Mouse (Mus musculus): Measurements from ENCODE around the gene Arhgap18.

Arhgap18 gene

DNA sequence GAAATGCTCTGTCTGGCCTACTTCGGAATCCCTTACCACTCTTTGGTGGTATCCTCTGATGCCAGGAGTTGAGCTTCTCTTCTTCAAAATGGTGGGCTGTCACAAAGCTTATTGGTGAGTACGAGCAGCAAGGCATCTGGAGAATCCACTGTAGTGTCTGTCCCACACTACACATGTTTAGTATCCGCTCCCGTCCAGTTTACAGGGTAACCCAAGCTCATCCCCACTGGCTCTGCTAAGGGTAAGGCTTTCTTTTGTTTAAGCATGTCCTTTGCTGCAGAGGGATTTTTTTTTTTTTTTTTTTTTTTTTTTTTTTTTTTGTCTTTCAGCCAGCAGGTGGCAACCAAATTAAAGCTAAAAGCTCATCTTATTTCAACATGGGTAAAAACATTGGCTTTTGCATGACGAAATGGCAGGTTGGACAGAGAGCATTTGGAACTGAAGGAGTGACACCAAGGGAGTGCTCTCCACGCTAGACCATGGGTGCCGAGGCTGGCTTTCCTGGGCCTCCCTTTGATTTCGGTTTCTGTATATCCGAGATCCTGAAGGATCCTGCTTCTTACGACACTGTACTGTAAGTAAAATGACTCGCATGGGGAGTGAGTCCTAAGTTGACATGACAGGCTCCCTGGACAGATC, at the start of gene Arhgap18:
Gene Arhgap18 (plus strand): TSS at position 493 of the 639 bp plus-strand sequence.
- no peak for DNase-seq (ENCODE audit: low spot score)

GRCm38 (mm10) chr10:26710458-26711011, 42.7 kb upstream of the Arhgap18 start:
- DNase-seq (ENCODE audit: low spot score), result no peak

- DNase-seq (ENCODE audit: low spot score), result peak; percentile 28
Observed at GRCm38 (mm10) chr10:26711068-26711467, 42.2 kb upstream of the Arhgap18 start.

GRCm38 (mm10) chr10:26713986-26714385, 39.2 kb upstream of the Arhgap18 start:
- no peak for DNase-seq (ENCODE audit: low spot score)

- no peak for DNase-seq (ENCODE audit: low spot score)
Observed at GRCm38 (mm10) chr10:26724704-26725103, 28.5 kb upstream of the Arhgap18 start.

DNA sequence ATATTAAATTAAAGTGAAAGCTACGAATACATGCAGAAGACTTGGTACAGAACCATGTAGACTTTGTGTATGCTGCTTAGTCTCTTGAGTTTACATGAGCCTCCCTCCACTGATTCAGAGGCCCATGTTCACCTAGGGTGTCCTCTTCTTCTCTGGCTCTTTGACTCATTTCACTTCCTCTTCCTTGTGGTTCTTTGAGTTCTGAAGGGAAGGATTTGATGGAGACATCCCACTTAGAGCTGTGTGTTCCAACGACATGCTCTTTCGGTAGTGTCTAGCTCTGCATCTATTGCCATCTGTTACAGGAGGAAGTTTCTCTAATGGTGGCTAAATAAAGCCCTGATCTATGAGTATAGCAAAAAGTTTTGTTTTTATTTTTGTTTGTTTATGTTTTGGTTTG, 28.0 kb upstream of the Arhgap18 start:
- no peak for DNase-seq (ENCODE audit: low spot score)

DNA sequence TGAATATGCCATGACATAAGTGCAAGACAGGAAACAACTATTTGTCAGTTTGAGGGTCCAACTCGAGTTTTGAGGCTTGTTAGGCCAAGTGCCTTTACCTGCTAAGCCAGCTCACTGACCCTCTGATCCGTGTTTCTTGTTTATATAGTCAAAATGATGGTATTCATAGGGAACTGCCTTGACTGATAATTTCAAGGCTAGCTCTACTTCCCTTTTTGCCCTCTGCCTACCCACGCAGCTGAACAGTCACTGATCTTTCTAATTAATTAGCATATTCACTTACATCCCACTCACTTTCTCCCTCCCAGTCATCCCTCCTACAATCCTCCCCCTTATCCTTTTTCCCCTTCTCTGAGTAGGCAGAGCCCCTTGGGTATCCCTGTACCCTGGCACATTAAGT, 2.4 kb upstream of the Arhgap18 start:
- no peak for DNase-seq (ENCODE audit: low spot score)

DNA sequence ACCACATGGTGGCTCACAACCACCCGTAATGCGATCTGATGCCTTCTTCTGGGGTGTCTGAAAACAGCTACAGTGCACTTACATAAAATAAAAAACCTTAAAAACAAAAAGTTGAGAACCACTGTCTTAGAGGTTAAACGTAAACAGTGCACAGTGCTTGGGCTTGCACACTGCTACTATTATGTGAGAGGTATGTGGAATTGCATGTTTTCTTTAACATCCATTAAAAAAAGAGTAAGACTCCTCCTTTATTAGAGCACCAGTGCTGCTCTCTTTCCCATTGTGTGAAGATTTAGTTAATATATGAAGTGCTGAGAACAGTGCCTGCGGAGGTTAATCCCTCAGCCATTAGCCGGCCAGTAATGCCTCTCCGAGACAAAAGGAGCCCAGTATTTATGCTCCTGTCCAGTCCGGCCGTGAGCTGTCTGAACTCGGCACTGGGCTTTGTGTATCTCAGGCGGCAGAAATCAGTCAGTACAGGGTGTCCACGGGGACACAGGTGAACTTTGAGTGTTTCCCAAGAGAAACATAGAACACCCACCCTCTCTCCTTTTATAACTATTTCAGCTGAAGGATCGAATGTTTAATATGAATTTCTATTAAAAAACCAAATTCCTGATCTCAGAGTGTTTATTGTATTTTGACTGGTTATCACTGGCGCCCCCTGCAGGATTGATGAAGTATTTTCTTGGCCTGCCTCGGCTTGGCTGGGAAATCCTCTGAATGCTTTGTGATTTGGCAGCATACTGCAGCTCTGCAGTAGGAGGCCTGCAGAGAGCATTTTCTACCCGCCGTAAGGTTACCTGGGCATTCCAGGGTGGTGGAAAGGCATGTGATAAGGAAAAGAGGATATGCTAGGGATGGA, 925 bp upstream of the Arhgap18 start:
- DNase-seq (ENCODE audit: low spot score), result peak; percentile 73

GRCm38 (mm10) chr10:26754006-26754405, 785 bp downstream of the Arhgap18 start:
- DNase-seq (ENCODE audit: low spot score), result no peak

- no peak for DNase-seq (ENCODE audit: low spot score)
Observed at GRCm38 (mm10) chr10:26757231-26757630, 4.0 kb downstream of the Arhgap18 start.

GRCm38 (mm10) chr10:26759469-26759868, 6.2 kb downstream of the Arhgap18 start:
- no peak for DNase-seq (ENCODE audit: low spot score)

GRCm38 (mm10) chr10:26761103-26761502, 7.9 kb downstream of the Arhgap18 start:
- DNase-seq (ENCODE audit: low spot score), result no peak

DNA sequence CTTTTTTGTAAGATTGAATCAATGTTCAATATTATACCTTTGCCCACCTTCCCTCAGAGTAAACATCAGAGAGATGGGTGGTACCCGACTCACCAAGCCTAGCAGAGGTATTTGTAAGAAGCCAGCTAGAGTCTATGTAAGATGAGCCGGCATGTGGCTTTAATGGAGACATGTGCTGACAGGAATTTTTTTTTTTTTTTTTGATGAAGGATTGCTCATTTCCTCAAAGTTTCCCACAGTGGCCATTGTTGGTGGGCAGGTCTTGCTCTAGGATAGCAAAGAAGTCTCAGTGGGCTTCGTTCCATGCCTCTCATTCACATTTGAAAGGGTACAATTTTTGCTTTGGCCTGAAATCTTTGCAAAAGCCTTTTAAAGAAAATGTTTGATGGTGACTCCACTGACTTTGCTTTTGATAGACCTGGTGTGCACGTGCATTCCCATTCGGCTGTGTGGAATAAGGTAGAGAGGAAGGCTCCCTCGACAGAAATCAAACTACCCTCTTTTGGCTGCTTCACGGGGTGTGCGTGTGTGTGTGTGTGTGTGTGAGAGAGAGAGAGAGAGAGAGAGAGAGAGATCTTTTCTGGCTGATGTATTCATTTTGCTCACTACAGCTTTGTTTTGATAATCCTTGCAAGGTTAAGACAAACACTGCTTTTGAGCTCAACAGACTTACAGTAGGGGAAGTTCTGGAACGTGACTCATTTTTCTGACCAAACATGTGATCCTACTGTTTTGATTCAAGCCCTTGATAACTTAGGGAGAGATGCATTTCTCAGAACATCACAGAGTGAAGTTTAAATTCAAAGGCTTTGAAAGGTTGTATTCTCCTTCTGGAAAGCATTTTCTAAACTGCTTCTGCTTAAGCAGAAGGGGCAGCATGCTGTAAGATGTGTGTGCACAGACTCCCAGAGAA, 9.0 kb downstream of the Arhgap18 start:
- no peak for DNase-seq (ENCODE audit: low spot score)

DNA sequence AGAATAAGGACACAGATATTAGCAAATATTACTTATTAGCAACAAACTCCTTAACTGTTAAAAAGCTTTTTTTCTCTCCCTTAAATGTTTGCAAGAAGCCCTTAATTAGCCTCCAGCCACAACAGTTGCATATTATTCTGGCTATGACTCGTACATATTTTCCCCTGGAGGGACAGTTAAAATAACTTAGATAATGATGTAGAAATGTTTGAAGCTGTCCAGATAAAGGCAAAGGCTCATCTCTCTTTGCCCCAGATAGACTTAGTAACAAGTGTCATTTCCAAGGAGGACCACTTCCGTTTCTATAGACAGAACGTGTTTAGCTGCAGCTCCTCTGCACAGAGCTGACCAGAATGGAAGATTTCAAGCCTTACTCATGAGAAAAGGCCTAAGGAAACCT, 14.0 kb downstream of the Arhgap18 start:
- no peak for DNase-seq (ENCODE audit: low spot score)

- DNase-seq (ENCODE audit: low spot score), result no peak
Observed at GRCm38 (mm10) chr10:26768943-26769342, 15.7 kb downstream of the Arhgap18 start.

DNA sequence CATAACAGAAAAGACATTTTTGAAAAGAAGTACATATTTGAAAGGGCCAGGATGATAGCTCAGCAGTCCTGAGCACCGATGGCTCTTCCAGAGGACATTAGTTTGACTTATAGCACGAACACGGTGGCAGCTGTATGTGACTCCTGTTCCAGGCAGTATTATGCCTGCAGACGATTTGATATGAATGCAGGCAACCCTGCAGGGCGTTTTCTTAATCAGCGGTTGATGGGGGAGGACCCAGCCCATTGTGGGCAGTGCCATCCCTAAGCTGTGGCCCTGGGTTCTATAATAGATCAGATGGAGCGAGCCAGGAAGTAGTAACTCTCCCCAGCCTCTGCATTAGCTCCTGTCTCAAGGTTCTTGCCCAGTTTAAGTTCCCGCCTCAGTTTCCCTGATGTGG, 16.8 kb downstream of the Arhgap18 start:
- DNase-seq (ENCODE audit: low spot score), result no peak

DNA sequence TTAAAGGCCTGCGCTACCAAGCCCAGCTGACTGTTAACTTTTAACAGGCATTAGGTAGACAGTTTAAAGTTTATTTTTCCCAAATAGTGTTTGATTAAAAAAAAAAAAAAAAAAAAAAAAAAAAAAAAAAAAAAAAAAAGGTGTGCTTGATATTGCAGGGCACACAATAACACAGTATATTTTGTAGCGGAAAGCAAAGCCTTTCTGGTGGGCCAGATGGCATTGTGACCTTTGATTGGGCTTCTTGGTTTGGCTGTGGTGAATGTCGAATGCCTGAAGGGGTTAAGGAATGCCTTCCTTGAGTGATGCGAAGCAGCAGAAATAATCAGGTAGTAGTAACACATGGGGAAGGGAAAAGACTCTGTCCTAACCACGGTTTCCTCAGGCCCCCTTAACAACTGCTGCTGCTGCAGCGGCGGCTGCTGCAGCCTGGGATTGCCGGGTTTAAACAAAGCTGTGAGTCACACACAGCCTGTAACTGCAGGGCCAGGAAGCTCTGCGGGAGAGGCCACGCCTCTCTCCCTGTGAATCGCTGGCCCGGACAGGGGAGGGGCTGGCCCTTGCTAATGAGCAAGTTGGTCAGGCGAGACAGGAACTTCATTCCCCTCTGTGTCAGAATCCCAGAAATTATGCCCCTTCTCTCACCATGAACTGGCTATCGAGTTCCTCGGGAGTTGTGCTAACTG, 18.9 kb downstream of the Arhgap18 start:
- DNase-seq (ENCODE audit: low spot score), result peak; percentile 45

- peak; percentile 17 for DNase-seq (ENCODE audit: low spot score)
Observed at GRCm38 (mm10) chr10:26772624-26773540, 19.7 kb downstream of the Arhgap18 start.

DNA sequence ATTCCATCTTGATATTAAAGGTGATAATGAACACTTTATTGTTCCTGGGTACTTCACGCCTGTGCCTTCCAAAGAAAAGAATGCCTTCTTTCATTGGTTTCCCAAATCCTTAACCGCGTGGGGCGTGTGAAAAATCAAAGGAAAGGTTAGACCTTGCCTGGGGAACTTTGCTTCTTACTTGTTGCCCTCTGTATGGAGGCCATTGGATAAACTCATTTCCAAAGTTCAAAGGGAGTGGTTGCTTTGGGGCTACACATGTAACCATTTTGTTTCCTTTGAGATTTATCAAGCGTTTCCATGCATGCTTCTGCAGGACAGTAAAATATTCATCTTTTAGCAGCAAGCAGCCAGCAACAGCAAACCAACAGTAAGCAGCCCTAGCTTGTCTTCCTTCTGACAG, 20.3 kb downstream of the Arhgap18 start:
- DNase-seq (ENCODE audit: low spot score), result no peak

- DNase-seq (ENCODE audit: low spot score), result no peak
Observed at GRCm38 (mm10) chr10:26774266-26774665, 21.0 kb downstream of the Arhgap18 start.

All from left cerebral cortex, adult 11 months (tissue).